Mouse (Mus musculus) kidney, adult 2 months (tissue): ENCODE data around the gene Coro2b.

Source experiments
- CTCF ChIP-seq: fragments of 200-500 bp; conservative IDR thresholded peaks from 2 replicates; pipeline ENCODE4 v1.5.1; 2011; ENCODE audit warnings: low read depth, mild to moderate bottlenecking, control low read depth, low read length, moderate library complexity, mixed read lengths; ENCODE audit not compliant: insufficient read depth, insufficient read length
- POLR2A ChIP-seq: fragments of 200-500 bp; IDR thresholded peaks from one replicate; pipeline ENCODE4 v1.6.1; 2011; ENCODE audit warnings: low read depth, low read length, control low read depth

GRCm38 (mm10) chr9:62518572-62518971 is 18.3 kb downstream of the Coro2b start:
- TF ChIP-seq POLR2A, result no peak
- TF ChIP-seq CTCF, result no peak
